Mouse (Mus musculus): ENCODE measurements around the gene Mgat1. TPM values are rescaled to one million over a fixed set of nuclear protein-coding genes. Genes with fewer than 3 reads are reported as not detected.
"Not testable (repeated sequence)": the region's sequence is repeated elsewhere in the genome, so short reads cannot be mapped to it uniquely, and the experiment has no call there.

The Mgat1 gene
- total RNA-seq, 2 experiments from 2014 or later: 69.0 to 79.2 TPM

DNA sequence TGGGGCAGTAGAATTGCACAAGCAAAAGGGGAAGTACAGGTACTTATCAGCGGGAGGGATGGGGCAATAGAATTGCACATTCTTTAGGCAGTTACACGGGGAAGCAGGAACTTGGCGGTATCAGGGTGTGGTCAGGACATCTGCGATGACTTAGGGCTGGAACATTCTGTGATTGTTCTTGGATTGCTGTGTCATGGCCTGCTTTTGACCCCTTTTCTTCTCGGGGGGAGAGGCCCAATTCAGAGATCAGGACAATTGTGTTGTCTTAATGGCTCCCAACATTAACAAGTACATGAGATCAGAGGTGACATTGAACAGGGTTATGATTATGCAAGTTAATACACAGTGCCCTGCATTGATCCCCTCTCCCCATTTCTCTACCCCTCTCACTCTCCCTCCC, 64.6 kb downstream of the Mgat1 start:
- intact Hi-C loops (cut with DNase I); DNase-seq (ENCODE audit: low spot score in 2 of 2): not testable (repeated sequence)

Other genes with a start within 250 kb of the Mgat1 start
- gene 9930111J21Rik2, start 192.9 kb upstream of the Mgat1 start, total RNA-seq (2021): 1 to 10 TPM in 1 of 2 experiments, under 1 TPM in 1; 0.89 to 1.4 TPM
- gene Tgtp2, start 180.0 kb upstream of the Mgat1 start, total RNA-seq (2021): under 1 TPM in 1 of 2 experiments, not detected in 1; 0.21 TPM
- gene Ifi47, start 167.6 kb upstream of the Mgat1 start, total RNA-seq (2021): under 1 TPM; 0.34 to 0.78 TPM
- gene Olfr1396, start 129.3 kb upstream of the Mgat1 start, total RNA-seq (2021): not detected
- gene Olfr1395, start 101.9 kb upstream of the Mgat1 start, total RNA-seq (2021): not detected
- not detected for gene Olfr1394, start 89.8 kb upstream of the Mgat1 start, total RNA-seq (2021)
- gene Btnl9, start 57.0 kb upstream of the Mgat1 start, total RNA-seq (2021): under 1 TPM in 1 of 2 experiments, not detected in 1; 0.07 TPM
- 10 to 100 TPM; 51.8 to 58.5 TPM for gene Zfp62, start 40.9 kb upstream of the Mgat1 start, total RNA-seq (2021)
- under 1 TPM; 0.23 to 0.34 TPM for gene Olfr1393, start 34.1 kb downstream of the Mgat1 start, total RNA-seq (2021)
- gene Olfr1392, start 41.1 kb downstream of the Mgat1 start, total RNA-seq (2021): under 1 TPM in 1 of 2 experiments, not detected in 1; 0.14 TPM
- not detected for gene Olfr10, start 60.5 kb downstream of the Mgat1 start, total RNA-seq (2021)
- gene Olfr1391, start 78.6 kb downstream of the Mgat1 start, total RNA-seq (2021): not detected
- not detected for gene Olfr1390, start 91.0 kb downstream of the Mgat1 start, total RNA-seq (2021)
- not detected for gene Olfr1389, start 178.9 kb downstream of the Mgat1 start, total RNA-seq (2021)
- gene Olfr1388, start 192.4 kb downstream of the Mgat1 start, total RNA-seq (2021): under 1 TPM; 0.18 to 0.34 TPM
- gene Olfr1387, start 211.2 kb downstream of the Mgat1 start, total RNA-seq (2021): not detected
- gene Olfr1386, start 220.9 kb downstream of the Mgat1 start, total RNA-seq (2021): not detected
- not detected for gene Olfr1385, start 244.9 kb downstream of the Mgat1 start, total RNA-seq (2021)

Data from left cerebral cortex, postnatal 25 days (tissue).